Mouse (Mus musculus): Measurements from ENCODE around the gene Arhgap15.

DNA sequence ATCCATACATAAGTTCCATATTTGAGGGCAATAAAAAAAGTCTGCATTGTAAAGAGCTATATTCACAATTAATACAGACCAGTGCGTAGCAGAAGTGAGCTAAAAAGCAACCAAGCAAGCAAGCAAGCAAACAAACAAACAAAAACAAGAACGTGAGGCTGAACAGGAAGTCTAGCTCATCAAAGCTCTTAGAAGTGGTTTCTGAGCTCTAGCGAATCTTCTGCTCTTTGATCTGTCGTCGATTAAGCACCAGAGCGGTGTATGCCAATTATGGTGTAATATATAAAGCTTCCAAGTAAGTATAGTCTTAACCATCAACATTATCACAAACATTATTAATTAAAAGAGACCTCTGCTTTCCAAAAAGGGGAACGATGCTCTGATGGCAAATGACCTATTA lies 243.9 kb downstream of the Arhgap15 start:
- TF ChIP-seq POLR2A (IDR thresholded peaks at IDR 0.05; ENCODE audit: insufficient read depth, low read depth, low read length), result no peak
- TF ChIP-seq CTCF (IDR thresholded peaks at IDR 0.05), result no peak

All from heart, adult 2 months (tissue).